Mouse (Mus musculus) urinary bladder, postnatal 36 days (tissue): ENCODE measurements around the gene Ttc34.
A peak's percentile ranks its signal among the peaks of the same experiment; 100 is the strongest.

ENCODE experiments used
- DNase-seq, 2 experiments: peaks; one replicate each; pipeline ENCODE4 v3.0.0; 2022; ENCODE audit warnings: low spot score in 2 of 2, mixed read lengths in 1 of 2

Gene Ttc34

GRCm38 (mm10) chr4:154897676-154898465, 60.6 kb downstream of the Ttc34 start:
- DNase-seq = no peak

DNA sequence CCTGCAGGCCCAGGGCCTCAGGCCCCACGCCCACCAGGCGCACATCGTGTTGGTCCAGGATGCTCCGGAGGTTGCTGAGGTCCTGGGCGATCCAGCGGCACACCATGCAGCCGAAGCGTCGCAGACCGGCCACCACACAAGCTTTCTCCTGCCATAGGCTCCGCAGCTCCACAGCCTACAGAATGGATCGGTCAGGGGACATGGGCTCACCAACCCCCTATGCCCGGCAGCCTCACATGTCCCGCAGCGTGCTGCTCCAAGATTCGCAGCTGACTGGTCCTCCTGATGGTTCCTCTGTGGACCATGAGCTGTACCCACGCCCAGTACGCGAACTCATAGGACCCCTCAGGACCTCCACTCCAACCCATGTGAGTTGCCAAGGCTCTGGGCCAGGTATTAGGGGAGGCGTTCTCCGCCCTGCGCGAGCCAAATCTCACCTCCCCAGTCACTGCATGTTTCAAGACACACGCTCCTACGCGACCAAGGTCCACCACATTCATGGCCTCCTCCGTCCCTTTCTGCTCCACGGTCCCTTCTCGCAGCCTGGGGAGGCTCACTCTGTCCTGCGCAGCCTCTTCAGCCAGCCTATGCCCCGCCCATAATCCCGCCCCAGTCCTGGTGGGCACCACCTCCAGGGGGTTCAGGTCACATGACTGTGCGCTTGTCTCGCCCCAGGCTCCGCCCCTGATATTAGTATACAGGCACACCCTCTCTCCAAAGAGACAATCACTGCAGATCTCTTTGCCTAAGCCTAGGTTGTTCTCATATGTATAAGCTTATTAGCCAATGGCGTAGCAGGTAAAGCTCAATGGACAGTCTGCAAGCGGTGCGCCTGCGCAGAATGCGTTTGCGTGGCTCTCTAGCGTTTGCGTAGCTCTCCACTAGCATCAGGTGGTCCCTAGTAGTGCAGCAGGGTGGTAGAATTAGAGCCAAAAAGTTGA, 61.5 kb downstream of the Ttc34 start, which contains the start of gene Fam213b:
Fam213b (minus strand) TSS at position 630 of the 941 bp plus-strand sequence.
- peak; percentile 60 to 83 for DNase-seq

GRCm38 (mm10) chr4:154902371-154902770, 65.1 kb downstream of the Ttc34 start:
- DNase-seq = no peak

GRCm38 (mm10) chr4:154904185-154905071, 67.2 kb downstream of the Ttc34 start:
- peak; percentile 80 for DNase-seq

DNA sequence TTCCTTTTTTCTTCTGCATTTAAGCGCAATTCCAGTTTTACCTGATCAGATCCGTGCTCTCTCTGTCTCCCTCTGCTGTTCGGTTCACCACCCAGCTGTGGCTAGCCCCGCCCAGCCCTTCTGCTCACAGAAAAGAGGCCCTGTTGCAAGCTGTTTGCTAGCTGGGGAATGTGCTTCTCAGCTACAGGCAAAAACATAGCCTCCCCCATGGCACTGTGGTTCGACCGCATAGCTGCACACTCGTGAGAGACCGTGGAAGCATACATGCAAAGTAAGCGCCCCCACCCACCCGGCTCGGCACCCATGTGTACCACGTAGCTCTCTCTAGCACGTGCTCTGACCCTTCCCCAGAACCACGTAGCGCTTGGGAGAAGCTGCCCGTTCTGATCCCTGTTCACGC, 70.6 kb downstream of the Ttc34 start:
- peak in 1 of 2 experiments; percentile 71 for DNase-seq

GRCm38 (mm10) chr4:154908490-154908889, 71.2 kb downstream of the Ttc34 start:
- DNase-seq = no peak

DNA sequence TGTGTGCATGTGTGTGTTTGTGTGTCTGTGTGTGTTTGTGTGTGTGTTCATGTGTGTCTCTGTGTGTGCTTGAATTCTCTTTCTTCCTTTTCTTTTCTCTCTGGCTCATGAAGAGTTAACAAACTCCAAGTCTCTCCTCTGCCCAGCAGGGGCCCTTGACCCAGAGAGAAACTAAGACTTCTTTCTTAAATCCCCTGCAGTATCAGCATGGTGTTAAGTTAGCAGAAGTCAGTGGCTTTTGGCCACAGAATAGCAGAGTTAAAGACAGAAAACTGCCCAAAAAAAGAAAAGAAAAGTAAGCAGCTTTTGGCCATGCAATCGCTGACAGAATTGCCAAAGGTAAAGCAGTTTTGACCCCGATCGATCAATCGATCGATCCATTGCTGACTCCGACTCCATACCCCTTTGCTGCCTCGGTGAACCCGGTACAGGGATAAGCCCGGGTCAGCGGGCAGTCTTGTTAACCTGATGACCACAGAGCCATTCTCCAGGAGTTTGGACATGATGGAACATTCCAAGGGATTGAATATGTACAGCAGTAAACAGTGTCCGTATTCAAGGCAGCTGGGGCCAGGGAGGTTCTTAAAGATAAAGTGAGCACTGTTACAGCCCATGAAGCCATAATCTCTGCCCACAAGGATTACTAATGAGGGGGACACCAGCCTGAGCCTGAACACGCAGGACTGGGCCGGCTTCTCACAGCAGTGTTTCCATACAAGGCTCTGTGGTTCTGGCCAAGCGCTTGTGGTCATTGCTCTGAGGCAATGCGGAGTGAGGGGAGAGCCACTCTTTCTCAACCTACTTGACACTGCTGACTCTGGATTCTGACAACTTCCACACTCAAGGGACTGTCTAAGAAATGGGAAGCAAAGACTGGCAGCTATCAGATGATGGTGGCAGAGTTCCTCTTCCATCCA, 73.6 kb downstream of the Ttc34 start:
- DNase-seq = no peak

- DNase-seq = no peak
Measured at GRCm38 (mm10) chr4:154911644-154912043, 74.4 kb downstream of the Ttc34 start.

DNA sequence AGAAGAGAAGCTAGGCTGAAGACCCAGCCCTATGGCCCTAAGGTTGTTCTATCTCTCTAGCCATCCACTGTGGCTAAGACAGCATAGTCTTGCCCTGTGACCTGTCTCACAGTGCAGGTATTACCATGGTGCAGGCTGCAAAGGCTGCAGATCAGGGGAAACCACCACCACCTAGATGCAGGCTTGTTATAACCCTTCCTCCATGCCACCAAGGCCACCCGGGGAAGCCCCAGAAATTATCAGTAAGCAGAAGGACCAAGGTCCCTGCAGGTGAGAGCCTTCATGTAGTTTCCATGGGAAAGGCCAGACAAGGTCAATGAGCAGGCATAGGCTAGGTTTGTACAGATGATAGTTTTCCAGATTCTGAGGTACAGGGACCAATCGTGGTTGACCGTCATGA, 76.6 kb downstream of the Ttc34 start:
- no peak for DNase-seq

- no peak for DNase-seq
Measured at GRCm38 (mm10) chr4:154914252-154914651, 77.0 kb downstream of the Ttc34 start.

- no peak for DNase-seq
Measured at GRCm38 (mm10) chr4:154914707-154915106, 77.4 kb downstream of the Ttc34 start.

GRCm38 (mm10) chr4:154915286-154915685, 78.0 kb downstream of the Ttc34 start:
- no peak for DNase-seq

GRCm38 (mm10) chr4:154916662-154917061, 79.4 kb downstream of the Ttc34 start:
- no peak for DNase-seq
